Mouse (Mus musculus): ENCODE data around the gene Glod4.

Glod4 gene

DNA sequence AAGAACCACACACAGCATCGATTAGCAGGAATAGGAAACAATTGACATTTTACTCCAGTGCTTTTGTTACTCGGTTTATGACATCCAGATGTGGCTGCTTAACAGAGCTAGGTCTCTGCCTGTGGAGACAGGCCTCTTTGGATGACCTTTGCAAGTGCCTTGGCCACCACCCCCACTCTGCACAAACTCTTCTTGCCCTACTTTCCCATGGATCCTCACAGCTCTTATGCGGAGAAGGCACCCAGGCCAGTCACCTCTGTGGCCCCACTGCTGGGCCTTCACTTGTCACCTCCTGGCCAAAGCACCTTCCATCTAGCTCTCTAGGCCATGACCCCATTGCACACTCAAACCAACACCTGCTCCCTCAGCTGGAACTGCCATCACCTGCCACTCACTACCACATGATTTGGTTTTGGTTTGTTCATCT lies 159.6 kb downstream of the Glod4 start:
- DNase-seq (ENCODE audit: low read depth, low spot score), result no peak

DNA sequence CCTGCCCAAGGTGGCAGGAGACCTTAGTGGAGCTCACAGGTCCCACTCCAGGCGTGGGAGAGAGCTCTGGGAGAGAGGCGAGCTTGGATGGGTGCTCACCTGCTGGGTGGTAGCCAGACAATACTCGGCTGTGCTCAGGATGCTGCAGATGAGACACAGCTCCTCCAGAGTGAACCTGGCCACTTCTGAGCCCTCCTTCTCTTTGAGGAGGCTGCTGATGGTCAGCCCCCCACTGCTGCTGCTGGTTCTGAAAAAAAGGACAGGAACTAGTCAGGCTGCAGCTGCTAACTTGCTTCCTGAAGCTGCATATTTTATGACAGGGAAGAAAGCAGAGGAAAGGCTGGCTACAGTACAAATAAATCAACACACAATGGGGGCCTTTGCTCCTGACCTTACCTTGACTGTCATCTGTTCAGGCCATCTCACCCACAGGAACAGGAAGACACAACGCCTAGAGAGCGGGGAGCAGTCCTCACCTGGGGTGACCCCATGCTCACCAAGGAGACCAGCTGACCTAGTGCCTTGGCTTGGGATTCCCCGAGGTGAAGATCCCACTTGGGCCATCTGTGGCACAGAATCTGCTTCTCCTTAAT lies 162.4 kb downstream of the Glod4 start:
- DNase-seq (ENCODE audit: low read depth, low spot score), result no peak

- no peak for DNase-seq (ENCODE audit: low read depth, low spot score)
These were observed 163.2 kb downstream of the Glod4 start for GRCm38 (mm10) chr11:76080293-76080692.

DNA sequence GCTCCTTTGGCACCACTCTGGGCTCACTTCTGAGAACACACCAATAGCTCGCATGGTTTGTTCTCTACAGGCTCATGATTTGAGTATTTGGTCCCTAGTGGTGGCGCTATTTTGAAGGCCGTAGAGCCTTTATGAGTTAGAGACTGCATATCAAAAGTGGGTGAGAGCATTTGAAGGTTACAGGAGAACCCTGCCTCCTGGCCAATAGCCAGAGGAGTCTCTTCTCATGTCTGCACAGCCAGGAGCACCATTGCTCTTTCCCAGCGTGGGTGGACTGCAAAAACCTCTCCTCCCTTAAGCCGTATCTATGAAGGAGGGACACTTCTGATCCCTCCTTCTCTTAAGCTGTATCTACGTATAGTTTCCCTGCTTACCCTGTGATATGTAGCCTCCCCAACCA lies 166.2 kb downstream of the Glod4 start:
- no peak for DNase-seq (ENCODE audit: low read depth, low spot score)

GRCm38 (mm10) chr11:76074296-76075093 lies 169.0 kb downstream of the Glod4 start:
- DNase-seq (ENCODE audit: low read depth, low spot score), result no peak
